Mouse (Mus musculus) lung, embryonic 14.5 days (tissue): ENCODE measurements at regions not wholly inside any gene's neighbourhood (a gene's known extent, or its start where the extent isn't known, plus 50 kb on each side); places are given as distances from the start of the nearest gene placed in this dataset.
A peak's percentile ranks its signal among the peaks of the same experiment; 100 is the strongest.

ENCODE experiments used
- ATAC-seq: fragments of 200-750 bp; cut with Nextera tagmentation; 2 replicates; pipeline ENCODE4 v1.8.0; 2017; ENCODE audit warnings: mild to moderate bottlenecking, moderate TSS enrichment, moderate library complexity; ENCODE audit not compliant: insufficient read depth
- DNase-seq: peaks from one replicate; pipeline ENCODE4 v3.0.0-alpha.2; 2015
- H3K27ac ChIP-seq: fragments of 300-500 bp; sonication (generic); 2 replicates; pipeline ENCODE4 v1.5.1; 2014; ENCODE audit warnings: low read depth, mild to moderate bottlenecking, moderate library complexity
- H3K27me3 ChIP-seq: fragments of 300-500 bp; sonication (generic); 2 replicates; pipeline ENCODE4 v1.6.1; 2014; ENCODE audit warnings: low read length, control low read depth; ENCODE audit not compliant: insufficient read depth
- H3K36me3 ChIP-seq: fragments of 300-500 bp; sonication (generic); 2 replicates; pipeline ENCODE4 v1.6.1; 2014; ENCODE audit warnings: control low read depth; ENCODE audit not compliant: insufficient read depth
- H3K4me1 ChIP-seq: fragments of 300-500 bp; sonication (generic); 2 replicates; pipeline ENCODE4 v1.6.1; 2014; ENCODE audit warnings: antibody characterized with exemption, control low read depth; ENCODE audit not compliant: insufficient read depth
- H3K4me2 ChIP-seq: fragments of 300-500 bp; sonication (generic); 2 replicates; pipeline ENCODE4 v1.6.1; 2014; ENCODE audit warnings: mild to moderate bottlenecking
- H3K4me3 ChIP-seq: fragments of 300-500 bp; sonication (generic); 2 replicates; pipeline ENCODE4 v1.5.1; 2014; ENCODE audit warnings: low read depth, low read length
- H3K9ac ChIP-seq: fragments of 300-500 bp; sonication (generic); 2 replicates; pipeline ENCODE4 v1.6.1; 2014
- H3K9me3 ChIP-seq: fragments of 300-500 bp; sonication (generic); 2 replicates; pipeline ENCODE4 v1.6.1; 2016; ENCODE audit warnings: low read depth, low read length, control low read depth
- CTCF ChIP-seq: IDR thresholded peaks from 2 replicates; pipeline ENCODE4 v1.5.1; 2016; ENCODE audit warnings: antibody characterized with exemption, low read depth
- WGBS: fragments of 180-500 bp; shearing (Covaris S2); extraction: QIAGEN DNeasy Blood & Tissue Kit; methylation state at CpG from one replicate; pipeline ENCODE4 v1.1.7; 2014; 5-methylcytosine and 5-hydroxymethylcytosine counted together

DNA sequence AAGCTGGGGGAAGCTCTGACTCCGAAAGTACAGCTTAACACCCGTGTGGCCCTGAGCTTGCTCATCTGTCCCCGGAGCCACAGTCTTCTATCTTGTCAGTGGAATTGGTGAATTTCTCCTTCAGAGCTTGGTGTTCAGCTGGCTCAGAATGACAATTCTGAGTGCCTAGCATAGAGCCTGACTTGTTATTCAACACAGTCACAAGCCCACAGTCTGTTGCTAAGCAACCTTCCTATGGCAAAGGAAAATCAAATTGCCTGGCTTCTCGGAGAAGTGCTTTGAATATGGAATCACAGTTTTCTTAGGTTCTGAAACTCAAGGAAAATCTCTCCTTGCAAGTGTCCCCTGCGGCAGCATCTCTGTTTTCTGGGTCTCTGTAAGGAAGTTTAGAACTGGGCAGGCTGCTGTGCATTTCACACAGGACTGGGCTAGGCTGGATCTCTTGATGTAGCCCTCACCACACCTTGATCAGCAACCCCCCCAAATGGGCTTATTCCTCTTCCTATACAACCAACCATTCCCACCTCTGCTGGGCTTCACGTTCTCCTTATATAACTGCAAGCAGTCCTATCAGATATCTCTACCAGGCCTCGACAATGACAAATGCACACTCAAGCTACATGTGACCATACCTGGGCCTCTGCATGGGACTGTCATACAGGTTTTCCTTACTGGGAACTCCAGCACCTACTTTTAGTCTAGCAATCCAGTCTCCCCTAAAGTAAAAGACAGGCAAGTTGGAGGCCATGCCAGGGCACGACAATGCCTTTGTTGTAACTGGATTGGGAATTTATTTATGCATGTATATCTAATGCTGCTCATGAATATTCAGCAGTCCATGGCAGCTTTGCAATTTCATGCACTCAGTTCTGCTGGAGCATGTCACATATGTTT lies 135.2 kb upstream of the Tbx20 start:
- H3K9me3 ChIP-seq = no peaks in the 10 kb centered on the region
- 44% methylated on average over 8 of the region's 8 CpGs for WGBS
- ATAC-seq (no peak), DNase-seq (peak; percentile 27)
- no peaks in the 10 kb centered on the region for H3K36me3 ChIP-seq
- no peak overlapping the region for H3K9ac ChIP-seq
- no peak for TF ChIP-seq CTCF
- no peak overlapping the region for H3K4me2 ChIP-seq
- H3K27ac ChIP-seq = no peak overlapping the region
- H3K4me1 ChIP-seq = no peaks in the 10 kb centered on the region
- H3K27me3 ChIP-seq = no peaks in the 10 kb centered on the region
- H3K4me3 ChIP-seq = no peak overlapping the region

DNA sequence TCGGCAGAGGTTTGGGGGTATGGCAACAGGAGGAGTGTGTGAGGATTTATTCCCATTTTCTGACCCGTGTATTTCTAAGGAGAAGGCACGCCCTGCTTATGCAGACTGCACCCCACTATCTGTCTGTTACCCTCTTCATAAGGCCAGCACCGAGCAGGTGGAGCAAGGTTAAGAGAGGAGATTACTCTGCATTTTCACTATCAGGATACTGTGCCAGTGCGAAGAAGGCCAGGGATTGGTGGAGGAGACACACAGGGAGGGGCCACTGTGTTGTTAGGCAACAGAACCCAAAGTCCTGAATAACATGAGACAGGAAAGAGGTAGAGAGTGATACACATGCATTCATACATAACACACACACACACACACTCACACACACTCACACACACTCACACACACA lies 136.6 kb upstream of the Tbx20 start:
- Histone ChIP-seq H3K9ac (no peak overlapping the region), H3K36me3 (no peaks in the 10 kb centered on the region), H3K4me2 (no peak overlapping the region), H3K27me3 (no peaks in the 10 kb centered on the region), H3K9me3 (no peaks in the 10 kb centered on the region), H3K4me1 (no peaks in the 10 kb centered on the region), H3K4me3 (no peak overlapping the region), H3K27ac (no peak overlapping the region)
- TF ChIP-seq CTCF = no peak
- ATAC-seq = peak; percentile 38; the same call in 1 of the 2 replicates
- no peak for DNase-seq
- 59% methylated on average over 5 of the region's 5 CpGs for WGBS

DNA sequence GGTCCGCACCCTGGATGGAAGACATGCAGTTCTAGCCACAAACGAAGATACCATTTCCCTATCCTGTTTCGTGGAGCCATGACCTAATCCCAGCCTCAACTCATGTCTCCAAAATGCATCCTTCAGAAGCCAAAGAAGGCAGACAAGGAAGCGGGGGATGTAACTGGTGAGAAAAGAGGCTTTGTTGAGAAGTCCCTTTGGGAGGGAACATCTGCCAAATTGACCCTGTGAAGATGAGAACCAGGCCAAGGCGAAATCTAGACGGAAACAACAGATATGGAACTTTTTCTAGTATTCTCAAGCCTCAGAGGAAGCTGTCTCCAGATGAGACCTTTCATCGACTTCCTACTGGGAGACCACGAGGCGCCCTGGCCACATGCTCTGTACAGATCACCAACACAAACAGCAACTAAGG lies 145.9 kb upstream of the Tbx20 start:
- H3K4me2 ChIP-seq = no peak overlapping the region
- no peaks in the 10 kb centered on the region for H3K27me3 ChIP-seq
- H3K27ac ChIP-seq = no peak overlapping the region
- TF ChIP-seq CTCF = no peak
- DNase-seq (no peak), ATAC-seq (no peak)
- no peak overlapping the region for H3K9ac ChIP-seq
- WGBS = 77% methylated on average over 9 of the region's 9 CpGs
- no peaks in the 10 kb centered on the region for H3K4me1 ChIP-seq
- no peaks in the 10 kb centered on the region for H3K9me3 ChIP-seq
- no peak overlapping the region for H3K4me3 ChIP-seq
- no peaks in the 10 kb centered on the region for H3K36me3 ChIP-seq

DNA sequence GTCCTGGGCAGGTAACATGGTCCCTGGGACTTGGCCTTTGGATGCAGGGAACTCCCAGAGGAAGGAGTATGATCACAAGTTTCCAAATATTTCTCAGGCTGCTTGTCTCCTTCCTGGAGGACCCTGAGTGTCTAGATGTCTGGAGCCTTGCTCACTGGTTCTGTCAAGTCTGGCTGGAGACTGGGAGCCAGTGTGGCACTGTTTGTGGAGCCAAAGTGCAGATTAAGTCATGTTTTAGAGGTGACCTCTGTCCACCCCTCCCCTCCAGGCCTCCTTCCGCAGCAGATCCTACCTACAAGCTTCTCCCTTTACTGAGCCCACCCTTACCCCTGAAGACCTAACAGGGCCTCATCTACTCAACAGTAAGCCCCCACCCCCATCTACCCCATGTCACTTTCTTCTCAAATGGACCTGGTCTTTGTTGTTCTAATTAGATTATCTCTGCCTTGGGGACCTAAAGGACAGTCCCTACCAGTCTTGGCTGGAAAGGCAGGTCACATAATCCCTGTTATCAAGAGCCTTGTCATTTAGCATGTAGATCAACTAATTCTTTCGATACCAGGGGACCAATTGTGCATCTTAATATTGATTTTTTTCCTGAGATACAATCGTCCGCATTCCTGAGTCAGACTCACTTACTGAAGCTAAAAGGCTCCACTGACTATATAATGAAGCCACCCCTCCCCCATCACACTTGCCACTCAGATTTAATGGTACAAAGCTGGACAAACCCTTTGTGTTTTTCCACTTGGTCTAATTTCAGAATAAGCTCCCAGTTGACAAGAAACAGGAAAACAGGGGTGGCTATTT lies 148.2 kb upstream of the Tbx20 start:
- WGBS = 75% methylated on average over 4 of the region's 4 CpGs
- H3K27ac ChIP-seq = no peak overlapping the region

DNA sequence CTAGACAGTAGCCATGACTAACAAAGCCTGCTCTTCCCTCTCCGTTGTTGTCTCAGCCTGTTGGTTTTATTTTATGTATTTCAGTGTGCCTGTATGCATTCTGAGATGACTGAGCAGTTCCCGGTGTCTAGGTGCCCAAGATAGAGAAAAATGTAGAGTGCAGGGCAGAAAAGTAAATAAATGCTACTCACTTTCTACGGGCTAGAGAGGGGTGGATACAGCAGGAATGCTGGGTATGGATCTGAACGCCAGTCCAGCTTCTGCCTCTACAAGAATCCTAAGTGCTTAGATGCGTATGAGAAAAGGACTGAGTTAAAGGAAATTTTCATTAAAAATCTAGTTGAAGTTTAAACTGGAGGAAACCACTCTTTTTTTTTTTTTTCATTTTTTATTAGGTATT lies 149.4 kb upstream of the Tbx20 start:
- 67% methylated on average over 5 of the region's 5 CpGs for WGBS

More for the DNA sequence above, 148.2 kb upstream of the Tbx20 start:
- H3K4me2 ChIP-seq = no peak overlapping the region
- no peak for TF ChIP-seq CTCF
- no peaks in the 10 kb centered on the region for H3K9me3 ChIP-seq
- H3K4me1 ChIP-seq = no peaks in the 10 kb centered on the region
- H3K27me3 ChIP-seq = no peaks in the 10 kb centered on the region
- no peak for ATAC-seq
- no peak overlapping the region for H3K4me3 ChIP-seq
- no peak overlapping the region for H3K9ac ChIP-seq
- DNase-seq = no peak
- H3K36me3 ChIP-seq = no peaks in the 10 kb centered on the region

DNA sequence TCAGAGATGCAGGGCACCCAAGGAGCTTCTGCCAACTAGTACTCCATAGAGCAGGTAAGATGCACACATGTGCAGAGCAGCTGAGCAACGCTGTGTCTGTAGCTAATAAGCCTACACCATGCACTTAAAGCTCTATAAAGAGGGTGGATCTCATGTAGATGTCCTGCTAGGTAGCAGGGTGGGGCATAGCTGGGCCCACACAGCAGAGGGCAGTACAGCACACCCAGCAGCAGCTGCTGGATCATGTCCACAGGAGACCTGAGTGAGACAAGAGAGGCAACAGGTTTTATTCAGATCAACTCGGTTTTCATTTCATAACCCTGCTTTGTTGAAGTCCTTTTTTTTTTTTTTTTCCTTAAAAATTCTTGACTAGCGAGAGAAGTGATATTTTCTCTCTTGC lies 151.5 kb upstream of the Gm10181 start:
- H3K36me3 ChIP-seq = no peaks in the 10 kb centered on the region

More for the DNA sequence above, 149.4 kb upstream of the Tbx20 start:
- H3K4me3 ChIP-seq = no peak overlapping the region
- no peak overlapping the region for H3K9ac ChIP-seq
- H3K9me3 ChIP-seq = no peaks in the 10 kb centered on the region
- DNase-seq = no peak
- no peaks in the 10 kb centered on the region for H3K36me3 ChIP-seq
- H3K27me3 ChIP-seq = no peaks in the 10 kb centered on the region
- no peak for TF ChIP-seq CTCF
- H3K27ac ChIP-seq = no peak overlapping the region
- no peaks in the 10 kb centered on the region for H3K4me1 ChIP-seq
- no peak for ATAC-seq
- H3K4me2 ChIP-seq = no peak overlapping the region

DNA sequence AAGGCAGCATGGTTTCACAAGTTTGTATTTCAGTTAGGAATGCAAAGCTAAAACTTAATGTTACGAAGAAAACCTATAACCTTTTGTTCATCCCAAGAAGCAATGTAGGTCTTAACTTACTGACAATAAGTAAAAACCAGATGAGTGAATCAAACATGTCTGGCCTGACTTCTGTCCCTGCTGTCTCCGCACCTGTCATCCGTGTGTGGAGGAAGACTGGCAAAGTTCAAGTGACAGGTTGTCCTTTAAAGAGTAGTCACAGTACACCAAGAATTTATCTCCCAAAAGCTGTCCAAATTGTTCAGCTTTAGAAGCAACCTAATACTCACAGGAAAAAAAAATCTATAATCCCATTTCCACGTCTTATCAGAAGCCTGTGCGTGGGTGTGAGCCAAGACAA lies 146.3 kb upstream of the Gm10181 start:
- DNase-seq (no peak), ATAC-seq (no peak)
- Histone ChIP-seq H3K4me3 (no peak overlapping the region), H3K27me3 (no peaks in the 10 kb centered on the region), H3K36me3 (no peaks in the 10 kb centered on the region), H3K4me1 (no peaks in the 10 kb centered on the region), H3K4me2 (no peak overlapping the region), H3K9ac (no peak overlapping the region), H3K27ac (no peak overlapping the region), H3K9me3 (no peaks in the 10 kb centered on the region)
- WGBS = 65% methylated on average over 5 of the region's 5 CpGs
- TF ChIP-seq CTCF = no peak

More for the DNA sequence above, 151.5 kb upstream of the Gm10181 start:
- Histone ChIP-seq H3K9me3 (no peaks in the 10 kb centered on the region), H3K27ac (no peak overlapping the region), H3K4me1 (no peaks in the 10 kb centered on the region), H3K27me3 (no peaks in the 10 kb centered on the region), H3K4me3 (no peak overlapping the region), H3K9ac (no peak overlapping the region), H3K4me2 (no peak overlapping the region)
- TF ChIP-seq CTCF = peak; percentile 53
- 50% methylated on average over 3 of the region's 3 CpGs for WGBS
- ATAC-seq (no peak), DNase-seq (peak; percentile 8)
